Mouse (Mus musculus) small intestine, adult 2 months (tissue): ENCODE data around the gene Nploc4. TPM values are rescaled to one million over a fixed set of nuclear protein-coding genes. Genes with fewer than 3 reads are reported as not detected.

Experiments used
- H3K27ac ChIP-seq: fragments of 200-500 bp; 2 replicates; pipeline ENCODE4 v1.5.1; 2012; ENCODE audit warnings: low read depth, low read length, control low read depth, inconsistent platforms; ENCODE audit not compliant: insufficient read depth
- H3K27me3 ChIP-seq: fragments of 200-500 bp; 2 replicates; pipeline ENCODE4 v1.6.1; 2012; ENCODE audit warnings: mild to moderate bottlenecking, moderate library complexity, low read length, inconsistent platforms; ENCODE audit not compliant: control insufficient read depth, insufficient read depth
- H3K36me3 ChIP-seq: fragments of 200-500 bp; 2 replicates; pipeline ENCODE4 v1.6.1; 2012; ENCODE audit warnings: mild to moderate bottlenecking, low read length, control low read depth, inconsistent platforms; ENCODE audit not compliant: control insufficient read depth, insufficient read depth
- H3K4me1 ChIP-seq: fragments of 200-500 bp; 2 replicates; pipeline ENCODE4 v1.6.1; 2012; ENCODE audit warnings: low read length, inconsistent platforms, mixed read lengths; ENCODE audit not compliant: control insufficient read depth, insufficient read depth, insufficient read length
- H3K4me3 ChIP-seq: fragments of 200-500 bp; 2 replicates; pipeline ENCODE4 v1.5.1; 2012; ENCODE audit warnings: low read depth, mild to moderate bottlenecking, control low read depth, inconsistent platforms, low read length, moderate library complexity
- CTCF ChIP-seq: fragments of 200-500 bp; IDR thresholded peaks from 2 replicates; pipeline ENCODE4 v1.5.1; 2012; ENCODE audit warnings: low read depth, mild to moderate bottlenecking, control low read depth, inconsistent platforms, low read length, moderate library complexity, mixed read lengths; ENCODE audit not compliant: insufficient replicate concordance, insufficient read length; ENCODE audit errors: extremely low read depth
- POLR2A ChIP-seq: fragments of 200-500 bp; IDR thresholded peaks from 2 replicates; pipeline ENCODE4 v1.6.1; 2012; ENCODE audit warnings: low read depth, mild to moderate bottlenecking, control low read depth, inconsistent platforms, low read length, moderate library complexity
- WGBS: fragments of 180-500 bp; shearing (Covaris S2); methylation state at CpG from one replicate; pipeline ENCODE4 v1.1.7; 2018; 5-methylcytosine and 5-hydroxymethylcytosine counted together
- polyA plus RNA-seq: library from polyadenylated mRNA; depleted of rRNA; stranded (reverse); fragments of >200 nt; gene quantifications from 2 replicates; pipeline ENCODE4 v1.2.3, GENCODE M21; 2012; rRNA removed

Gene Nploc4
- polyA plus RNA-seq, 1 experiment = 54.8 TPM

GRCm38 (mm10) chr11:120335431-120336021 is 102.0 kb downstream of the Nploc4 start:
- peaks cover 9% of the 10 kb centered on the region for H3K4me1 ChIP-seq
- WGBS = 59% methylated on average over 6 of the region's 6 CpGs
- no peaks in the 10 kb centered on the region for H3K27me3 ChIP-seq
- TF ChIP-seq CTCF (no peak), POLR2A (no peak)
- H3K4me3 ChIP-seq = no peak overlapping the region
- H3K36me3 ChIP-seq = no peaks in the 10 kb centered on the region
- H3K27ac ChIP-seq = no peak overlapping the region

Other genes with a start within 250 kb of the Nploc4 start
- gene Bahcc1, start 204.8 kb downstream of the Nploc4 start, polyA plus RNA-seq = 7.0 and 15.4 TPM in 2 replicates
- gene Actg1, start 89.2 kb downstream of the Nploc4 start, polyA plus RNA-seq = 927 and 1,318 TPM in 2 replicates
- gene Fscn2, start 76.2 kb downstream of the Nploc4 start, polyA plus RNA-seq = not detected in 2 replicates
- gene Faap100, start 58.9 kb downstream of the Nploc4 start, polyA plus RNA-seq = 32.0 and 49.2 TPM in 2 replicates
- 0.15 and 0.60 TPM in 2 replicates for gene Tspan10, start 4.9 kb upstream of the Nploc4 start, polyA plus RNA-seq
- gene Pde6g, start 15.8 kb upstream of the Nploc4 start, polyA plus RNA-seq = 0.43 TPM in 2 replicates
- 16.6 and 23.6 TPM in 2 replicates for gene Oxld1, start 20.4 kb upstream of the Nploc4 start, polyA plus RNA-seq
- 3.6 and 4.4 TPM in 2 replicates for gene Ccdc137, start 20.4 kb upstream of the Nploc4 start, polyA plus RNA-seq
- gene Arl16, start 29.9 kb upstream of the Nploc4 start, polyA plus RNA-seq = 14.3 and 15.4 TPM in 2 replicates
- gene Mrpl12, start 46.9 kb upstream of the Nploc4 start, polyA plus RNA-seq = 130 and 155 TPM in 2 replicates
- gene Slc25a10, start 54.1 kb upstream of the Nploc4 start, polyA plus RNA-seq = 298 and 416 TPM in 2 replicates
- gene Gcgr, start 93.0 kb upstream of the Nploc4 start, polyA plus RNA-seq = 1.4 and 2.6 TPM in 2 replicates
- gene Mcrip1, start 112.0 kb upstream of the Nploc4 start, polyA plus RNA-seq = 24.0 and 30.3 TPM in 2 replicates
- 0.51 TPM in 1 of 2 replicates, not detected in the other for gene Ppp1r27, start 113.4 kb upstream of the Nploc4 start, polyA plus RNA-seq
- 442 and 705 TPM in 2 replicates for gene P4hb, start 135.5 kb upstream of the Nploc4 start, polyA plus RNA-seq
- gene Arhgdia, start 143.9 kb upstream of the Nploc4 start, polyA plus RNA-seq = 489 and 1,022 TPM in 2 replicates
- 12.0 and 24.0 TPM in 2 replicates for gene Alyref, start 160.7 kb upstream of the Nploc4 start, polyA plus RNA-seq
- gene Anapc11, start 160.7 kb upstream of the Nploc4 start, polyA plus RNA-seq = 46.4 and 97.9 TPM in 2 replicates
- gene Npb, start 170.8 kb upstream of the Nploc4 start, polyA plus RNA-seq = 0.98 and 7.2 TPM in 2 replicates
- gene Pcyt2, start 180.2 kb upstream of the Nploc4 start, polyA plus RNA-seq = 449 and 1,029 TPM in 2 replicates
- 99.1 and 147 TPM in 2 replicates for gene Sirt7, start 187.5 kb upstream of the Nploc4 start, polyA plus RNA-seq
- 24.8 and 33.6 TPM in 2 replicates for gene Mafg, start 195.9 kb upstream of the Nploc4 start, polyA plus RNA-seq
- 17.1 and 19.9 TPM in 2 replicates for gene Pycr1, start 206.1 kb upstream of the Nploc4 start, polyA plus RNA-seq
- gene Myadml2, start 210.4 kb upstream of the Nploc4 start, polyA plus RNA-seq = 0.39 and 1.0 TPM in 2 replicates
- gene Notum, start 223.5 kb upstream of the Nploc4 start, polyA plus RNA-seq = 0.67 and 0.99 TPM in 2 replicates
- 86.9 and 138 TPM in 2 replicates for gene Aspscr1, start 235.3 kb upstream of the Nploc4 start, polyA plus RNA-seq